Mouse (Mus musculus): ENCODE data around the gene Cyth1. TPM values are rescaled to one million over a fixed set of nuclear protein-coding genes. Genes with fewer than 3 reads are reported as not detected.

The Cyth1 gene
- polyA plus RNA-seq, 1 experiment from 2014 or later = 16.4 TPM

DNA sequence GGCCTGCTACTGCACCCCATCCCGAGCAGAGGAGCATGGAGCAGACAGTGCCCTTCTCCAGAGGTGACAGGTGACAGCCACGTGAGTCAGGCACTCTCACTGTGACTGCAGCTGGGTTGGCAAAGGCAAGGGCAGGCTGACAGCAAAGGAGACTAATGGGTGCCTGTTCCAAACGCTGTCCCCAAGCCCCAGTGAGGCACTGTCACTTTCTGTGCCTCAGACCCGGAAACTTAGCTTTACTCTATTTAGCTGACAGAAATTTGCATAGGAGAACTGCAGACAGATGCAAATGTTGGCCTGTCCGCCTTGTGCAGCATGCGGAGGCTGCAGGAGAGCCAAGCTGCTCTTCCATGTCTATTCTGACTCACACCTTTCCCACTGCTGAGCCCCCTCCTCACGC, 27.9 kb upstream of the Cyth1 start:
- no peak overlapping the region for H3K27ac ChIP-seq
- 80% methylated on average over 7 of the region's 7 CpGs for WGBS
- ATAC-seq (replicated peaks; ENCODE audit: low FRiP score) = no peak
- no peaks in the 10 kb centered on the region for H3K4me1 ChIP-seq
- no peak overlapping the region for H3K4me3 ChIP-seq (replicated peaks)
- no peaks in the 10 kb centered on the region for H3K27me3 ChIP-seq
- H3K9ac ChIP-seq = no peak overlapping the region
- no peaks in the 10 kb centered on the region for H3K9me3 ChIP-seq (replicated peaks)
- H3K4me2 ChIP-seq = no peak overlapping the region
- peaks cover 99% of the 10 kb centered on the region for H3K36me3 ChIP-seq

DNA sequence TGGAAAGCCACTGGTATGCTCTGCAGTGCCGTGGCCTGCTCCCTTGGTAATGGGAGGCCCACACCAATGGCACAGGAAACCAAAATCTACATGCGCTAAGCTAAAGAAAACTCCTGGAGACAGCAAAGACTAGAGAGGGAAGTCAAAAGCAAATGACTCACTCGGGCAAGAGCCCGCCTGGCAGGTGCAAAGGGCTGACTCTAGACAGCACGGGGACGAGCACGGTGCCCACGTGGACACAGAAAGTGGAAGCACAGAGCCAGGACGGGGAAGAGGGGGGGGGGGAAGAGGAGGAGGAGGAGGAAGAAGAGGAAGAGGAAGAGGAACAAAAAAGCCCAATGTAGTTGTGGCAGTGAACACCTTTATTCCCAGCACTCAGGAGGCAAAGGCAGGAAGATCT, 26.7 kb upstream of the Cyth1 start:
- Histone ChIP-seq H3K27me3 (no peaks in the 10 kb centered on the region), H3K4me2 (no peak overlapping the region), H3K4me3 (replicated peaks) (no peak overlapping the region), H3K36me3 (peaks cover 98% of the 10 kb centered on the region), H3K4me1 (no peaks in the 10 kb centered on the region), H3K9ac (no peak overlapping the region), H3K9me3 (replicated peaks) (no peaks in the 10 kb centered on the region), H3K27ac (no peak overlapping the region)
- WGBS = 93% methylated on average over 9 of the region's 9 CpGs
- no peak for ATAC-seq (replicated peaks; ENCODE audit: low FRiP score)

GRCm38 (mm10) chr11:118269827-118270226, 21.4 kb upstream of the Cyth1 start:
- H3K4me2 ChIP-seq = no peak overlapping the region
- no peaks in the 10 kb centered on the region for H3K27me3 ChIP-seq
- H3K36me3 ChIP-seq = peaks cover 98% of the 10 kb centered on the region
- 90% methylated on average over 3 of the region's 3 CpGs for WGBS
- H3K4me1 ChIP-seq = no peaks in the 10 kb centered on the region
- no peaks in the 10 kb centered on the region for H3K9me3 ChIP-seq (replicated peaks)
- no peak overlapping the region for H3K4me3 ChIP-seq (replicated peaks)
- H3K27ac ChIP-seq = no peak overlapping the region
- no peak overlapping the region for H3K9ac ChIP-seq
- ATAC-seq (replicated peaks; ENCODE audit: low FRiP score) = no peak

DNA sequence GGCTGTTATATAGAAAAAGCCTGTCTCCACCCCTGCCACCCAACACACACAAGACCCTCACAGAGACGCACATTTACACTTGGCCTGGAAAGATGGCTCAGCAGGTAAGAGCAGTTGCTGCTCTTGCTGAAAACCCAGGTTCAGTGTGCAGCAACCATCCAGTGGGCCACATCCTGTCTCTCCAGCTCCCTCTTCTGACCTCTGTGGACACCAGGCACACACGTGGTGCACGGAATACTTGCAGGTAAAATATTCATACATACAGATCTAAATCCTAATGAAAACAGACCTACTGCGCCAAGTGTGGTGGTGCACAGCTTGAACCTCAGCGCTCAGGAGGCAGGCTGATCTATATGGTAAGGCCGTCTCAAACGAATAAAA, 18.3 kb upstream of the Cyth1 start:
- no peaks in the 10 kb centered on the region for H3K9me3 ChIP-seq (replicated peaks)
- WGBS = 88% methylated on average over 7 of the region's 7 CpGs
- H3K4me3 ChIP-seq (replicated peaks) = no peak overlapping the region
- no peaks in the 10 kb centered on the region for H3K4me1 ChIP-seq
- no peak overlapping the region for H3K9ac ChIP-seq
- no peak overlapping the region for H3K4me2 ChIP-seq
- ATAC-seq (replicated peaks; ENCODE audit: low FRiP score) = no peak
- peaks cover 98% of the 10 kb centered on the region for H3K36me3 ChIP-seq
- no peak overlapping the region for H3K27ac ChIP-seq
- H3K27me3 ChIP-seq = no peaks in the 10 kb centered on the region

- Histone ChIP-seq H3K4me2 (no peak overlapping the region), H3K27ac (no peak overlapping the region), H3K4me1 (no peaks in the 10 kb centered on the region), H3K9me3 (replicated peaks) (no peaks in the 10 kb centered on the region), H3K27me3 (no peaks in the 10 kb centered on the region), H3K36me3 (peaks cover 98% of the 10 kb centered on the region), H3K9ac (no peak overlapping the region), H3K4me3 (replicated peaks) (no peak overlapping the region)
- WGBS = 82% methylated on average over 10 of the region's 10 CpGs
- ATAC-seq (replicated peaks; ENCODE audit: low FRiP score) = no peak
Measured at GRCm38 (mm10) chr11:118266044-118266665, 17.8 kb upstream of the Cyth1 start.

DNA sequence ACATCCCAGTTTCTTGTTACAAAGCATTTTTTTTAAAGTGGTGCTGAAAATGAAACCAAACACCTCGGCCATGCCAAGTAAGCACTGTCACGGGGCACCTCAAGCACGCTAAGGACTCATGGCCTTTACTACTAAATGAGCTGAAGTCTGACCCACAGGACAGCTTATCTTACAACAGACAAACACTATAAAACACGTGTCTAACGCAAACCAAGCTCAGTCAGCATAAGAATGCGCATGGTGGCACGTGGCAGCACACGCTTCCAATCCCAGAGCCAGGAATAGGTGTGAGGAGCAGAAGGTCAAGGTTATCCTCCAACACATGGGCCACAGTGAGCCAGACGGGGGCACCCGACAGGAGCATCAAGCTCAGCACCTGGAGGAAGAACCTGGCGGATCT, 17.2 kb upstream of the Cyth1 start:
- Histone ChIP-seq H3K9me3 (replicated peaks) (no peaks in the 10 kb centered on the region), H3K36me3 (peaks cover 99% of the 10 kb centered on the region), H3K4me3 (replicated peaks) (no peak overlapping the region), H3K4me1 (no peaks in the 10 kb centered on the region), H3K27ac (no peak overlapping the region), H3K9ac (no peak overlapping the region), H3K4me2 (no peak overlapping the region), H3K27me3 (no peaks in the 10 kb centered on the region)
- no peak for ATAC-seq (replicated peaks; ENCODE audit: low FRiP score)
- 74% methylated on average over 11 of the region's 11 CpGs for whole genome bisulfite sequencing

DNA sequence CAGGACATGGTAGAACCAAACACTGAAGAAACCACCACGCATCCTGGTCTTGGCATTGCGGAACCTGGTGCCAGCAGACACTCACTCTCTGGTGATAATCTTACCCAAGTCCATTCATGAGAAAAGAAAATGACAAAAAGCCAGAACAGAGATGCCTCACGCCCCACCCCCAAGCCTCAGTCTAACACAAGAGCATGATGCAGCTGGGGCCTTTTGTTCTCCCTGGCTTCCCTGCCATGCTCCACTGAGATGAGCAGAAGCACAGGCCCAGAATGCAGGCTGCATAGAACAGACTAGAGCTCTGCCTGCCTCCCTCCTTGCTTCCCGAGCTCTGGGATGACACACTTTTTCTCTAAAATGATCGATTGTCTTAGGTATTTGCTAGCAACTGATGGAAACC, 14.8 kb upstream of the Cyth1 start:
- Histone ChIP-seq H3K4me1 (no peaks in the 10 kb centered on the region), H3K9ac (no peak overlapping the region), H3K27ac (no peak overlapping the region), H3K36me3 (peaks cover 100% of the 10 kb centered on the region), H3K4me3 (replicated peaks) (no peak overlapping the region), H3K4me2 (no peak overlapping the region), H3K27me3 (no peaks in the 10 kb centered on the region), H3K9me3 (replicated peaks) (no peaks in the 10 kb centered on the region)
- no peak for ATAC-seq (replicated peaks; ENCODE audit: low FRiP score)
- 91% methylated on average over 5 of the region's 5 CpGs for WGBS

GRCm38 (mm10) chr11:118260081-118260480, 11.7 kb upstream of the Cyth1 start:
- no peak for ATAC-seq (replicated peaks; ENCODE audit: low FRiP score)
- 81% methylated on average over 8 of the region's 8 CpGs for WGBS
- no peak overlapping the region for H3K4me3 ChIP-seq (replicated peaks)
- H3K9ac ChIP-seq = no peak overlapping the region
- H3K27me3 ChIP-seq = no peaks in the 10 kb centered on the region
- H3K4me1 ChIP-seq = no peaks in the 10 kb centered on the region
- peaks cover 91% of the 10 kb centered on the region for H3K36me3 ChIP-seq
- no peaks in the 10 kb centered on the region for H3K9me3 ChIP-seq (replicated peaks)
- no peak overlapping the region for H3K27ac ChIP-seq
- no peak overlapping the region for H3K4me2 ChIP-seq

DNA sequence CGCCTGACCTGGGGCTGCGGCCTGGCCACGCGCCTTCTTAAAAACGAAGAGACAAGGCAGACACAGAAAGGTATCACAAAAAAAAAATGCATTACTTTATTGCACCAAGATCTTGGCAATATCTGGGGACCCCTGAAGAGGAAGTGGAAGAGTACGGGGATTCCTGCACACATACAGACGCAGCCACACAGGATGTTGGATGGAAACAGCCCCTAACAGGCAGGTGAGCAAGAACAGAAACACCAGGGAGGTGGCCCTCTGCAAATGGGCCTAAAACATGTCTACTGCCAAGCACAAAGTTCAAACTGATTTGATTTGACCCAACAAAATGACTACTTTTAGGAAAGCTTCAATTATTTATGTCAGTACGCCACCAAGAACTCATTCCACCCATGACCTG, 11.2 kb upstream of the Cyth1 start:
- Histone ChIP-seq H3K27me3 (no peaks in the 10 kb centered on the region), H3K9me3 (replicated peaks) (no peaks in the 10 kb centered on the region), H3K27ac (no peak overlapping the region), H3K36me3 (peaks cover 86% of the 10 kb centered on the region), H3K9ac (no peak overlapping the region), H3K4me1 (peaks cover 5% of the 10 kb centered on the region), H3K4me3 (replicated peaks) (no peak overlapping the region), H3K4me2 (no peak overlapping the region)
- ATAC-seq (replicated peaks; ENCODE audit: low FRiP score) = no peak
- 95% methylated on average over 8 of the region's 8 CpGs for WGBS

GRCm38 (mm10) chr11:118256371-118256770, 8.0 kb upstream of the Cyth1 start:
- whole genome bisulfite sequencing = 86% methylated on average over 7 of the region's 7 CpGs
- Histone ChIP-seq H3K9ac (no peak overlapping the region), H3K36me3 (peaks cover 54% of the 10 kb centered on the region), H3K4me1 (peaks cover 19% of the 10 kb centered on the region), H3K27ac (no peak overlapping the region), H3K9me3 (replicated peaks) (no peaks in the 10 kb centered on the region), H3K4me2 (no peak overlapping the region), H3K4me3 (replicated peaks) (no peak overlapping the region), H3K27me3 (no peaks in the 10 kb centered on the region)
- no peak for ATAC-seq (replicated peaks; ENCODE audit: low FRiP score)

- H3K4me2 ChIP-seq = no peak overlapping the region
- H3K9ac ChIP-seq = no peak overlapping the region
- no peaks in the 10 kb centered on the region for H3K9me3 ChIP-seq (replicated peaks)
- ATAC-seq (replicated peaks; ENCODE audit: low FRiP score) = peak; percentile 49
- H3K4me1 ChIP-seq = peaks cover 24% of the 10 kb centered on the region
- no peak overlapping the region for H3K4me3 ChIP-seq (replicated peaks)
- H3K36me3 ChIP-seq = peaks cover 34% of the 10 kb centered on the region
- peak overlapping the region; percentile 89 for H3K27ac ChIP-seq
- no peaks in the 10 kb centered on the region for H3K27me3 ChIP-seq
- WGBS = 28% methylated on average over 15 of the region's 15 CpGs
Measured at GRCm38 (mm10) chr11:118254159-118254951, 6.0 kb upstream of the Cyth1 start.

GRCm38 (mm10) chr11:118253447-118254158, 5.2 kb upstream of the Cyth1 start:
- Histone ChIP-seq H3K9ac (no peak overlapping the region), H3K4me2 (no peak overlapping the region), H3K27me3 (no peaks in the 10 kb centered on the region), H3K4me3 (replicated peaks) (no peak overlapping the region), H3K4me1 (peaks cover 29% of the 10 kb centered on the region), H3K36me3 (peaks cover 26% of the 10 kb centered on the region), H3K27ac (peak overlapping the region; percentile 89), H3K9me3 (replicated peaks) (no peaks in the 10 kb centered on the region)
- ATAC-seq (replicated peaks; ENCODE audit: low FRiP score) = no peak
- 83% methylated on average over 7 of the region's 7 CpGs for WGBS

Measured in kidney, embryonic 15.5 days (tissue).